Mouse (Mus musculus) forelimb bud, embryonic 11.5 days (tissue): ENCODE measurements around the gene Il16.

Experiments used
- DNase-seq: peaks from one replicate; pipeline ENCODE4 v3.0.0-alpha.2; 2012; ENCODE audit warnings: low read depth, low spot score

The Il16 gene

DNA sequence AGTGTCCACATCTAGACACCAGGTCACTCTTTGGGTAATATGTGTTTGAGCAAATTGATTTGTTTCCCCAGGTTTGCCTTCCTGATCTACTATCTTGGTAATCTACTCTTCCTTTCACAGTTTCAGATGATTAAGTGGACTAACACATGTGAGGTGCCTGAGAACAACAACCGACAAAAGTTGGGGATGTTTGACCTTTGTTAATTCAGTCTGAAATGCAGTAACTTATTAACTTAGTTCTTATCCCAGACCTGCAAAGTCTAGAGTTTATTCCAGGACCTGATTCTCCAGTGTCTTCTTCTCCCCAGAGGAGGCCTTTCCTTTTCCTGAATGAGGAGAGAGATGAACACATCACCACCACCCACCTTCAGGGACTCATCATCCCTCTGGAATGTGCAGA is 133.6 kb downstream of the Il16 start:
- no peak for DNase-seq

DNA sequence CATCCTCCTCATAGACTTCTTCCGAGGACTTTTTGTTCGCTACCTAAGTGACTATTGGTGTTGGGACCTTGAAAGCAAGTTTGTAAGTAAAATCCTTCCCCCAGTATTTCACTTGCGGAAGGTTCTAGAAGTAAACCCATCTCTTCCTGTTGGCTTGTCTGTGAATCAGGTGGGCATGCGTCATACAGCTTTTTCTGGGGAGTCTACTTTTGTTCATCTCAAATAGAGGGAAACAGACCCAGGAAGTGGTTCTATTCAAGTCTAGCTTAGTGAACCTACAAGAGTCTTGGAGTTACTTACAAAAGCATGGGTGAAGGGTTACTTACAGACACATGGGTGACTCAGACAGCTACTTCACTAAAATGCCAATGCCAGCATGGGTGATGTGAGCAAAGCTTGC is 135.6 kb downstream of the Il16 start:
- no peak for DNase-seq

DNA sequence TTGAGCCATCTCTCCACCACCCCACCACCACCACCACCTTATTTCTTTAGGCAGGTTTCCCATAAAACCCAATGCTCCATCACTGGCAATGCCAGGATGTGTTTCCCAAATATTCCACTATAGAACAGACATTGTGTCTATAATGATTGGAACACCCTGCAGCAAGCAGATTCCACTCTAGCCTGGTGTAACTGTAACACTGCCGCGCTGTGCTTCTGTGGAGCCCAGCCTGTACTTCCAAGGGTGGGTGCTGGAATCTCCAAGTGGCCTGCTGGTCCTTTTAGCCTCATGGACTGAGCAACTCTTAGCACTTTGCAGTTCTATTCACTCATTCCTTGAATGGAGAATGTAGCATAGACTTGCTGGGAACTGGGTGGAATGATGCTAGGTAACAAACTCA is 138.7 kb downstream of the Il16 start:
- no peak for DNase-seq

DNA sequence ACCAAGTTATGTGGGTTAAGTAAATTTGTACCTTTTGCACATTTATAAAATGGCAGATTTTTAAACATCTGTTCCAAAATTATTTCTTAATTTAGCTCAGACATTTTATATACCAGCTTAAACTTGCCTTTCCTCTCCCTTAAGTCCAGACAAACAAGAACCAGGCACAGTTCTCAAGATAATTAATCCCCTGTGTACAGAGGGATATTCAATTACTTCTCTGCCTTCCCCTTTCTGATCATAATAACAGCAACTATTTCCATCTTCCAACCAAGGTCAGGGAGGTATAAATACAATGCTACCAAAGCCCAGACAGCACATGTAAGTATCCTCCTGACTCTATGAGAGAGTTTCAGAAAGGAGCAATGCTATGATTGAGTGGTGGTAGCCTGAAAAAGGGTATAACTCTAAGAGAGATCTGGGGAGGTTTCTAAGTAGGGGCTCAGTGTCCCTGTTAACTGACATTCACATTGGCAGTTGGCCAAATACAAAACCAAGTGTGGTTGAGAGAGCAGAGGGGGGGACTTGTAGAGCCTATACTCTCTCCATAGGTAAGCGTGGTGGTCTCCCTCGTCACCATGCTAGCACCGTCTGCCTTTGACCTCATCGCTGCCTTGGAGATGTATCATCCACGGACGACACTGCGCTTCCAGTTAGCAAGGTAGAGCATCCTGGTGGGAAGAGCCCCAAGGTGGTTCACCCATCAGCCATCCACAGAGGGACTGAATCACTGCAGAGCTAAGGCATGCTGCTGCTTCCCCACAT is 141.2 kb downstream of the Il16 start:
- no peak for DNase-seq

DNA sequence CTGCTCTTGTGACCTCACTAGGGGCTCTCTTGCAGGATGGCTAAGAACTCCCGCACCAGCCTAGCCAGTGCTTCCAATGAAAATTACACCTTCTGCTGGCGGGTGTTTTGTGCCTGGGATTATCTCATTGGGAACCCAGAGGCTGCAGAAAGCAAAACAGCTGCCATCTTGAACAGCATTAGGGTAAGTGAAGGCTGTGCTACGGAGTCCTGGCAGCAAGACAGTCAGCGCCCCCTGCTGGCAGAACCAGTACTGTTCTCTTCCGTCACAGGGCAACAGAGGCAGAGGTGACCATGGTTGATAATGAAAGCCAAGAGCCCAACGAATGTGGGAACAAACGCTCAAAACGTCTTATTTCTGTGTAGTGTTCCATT is 145.6 kb downstream of the Il16 start:
- DNase-seq = peak; percentile 33

DNA sequence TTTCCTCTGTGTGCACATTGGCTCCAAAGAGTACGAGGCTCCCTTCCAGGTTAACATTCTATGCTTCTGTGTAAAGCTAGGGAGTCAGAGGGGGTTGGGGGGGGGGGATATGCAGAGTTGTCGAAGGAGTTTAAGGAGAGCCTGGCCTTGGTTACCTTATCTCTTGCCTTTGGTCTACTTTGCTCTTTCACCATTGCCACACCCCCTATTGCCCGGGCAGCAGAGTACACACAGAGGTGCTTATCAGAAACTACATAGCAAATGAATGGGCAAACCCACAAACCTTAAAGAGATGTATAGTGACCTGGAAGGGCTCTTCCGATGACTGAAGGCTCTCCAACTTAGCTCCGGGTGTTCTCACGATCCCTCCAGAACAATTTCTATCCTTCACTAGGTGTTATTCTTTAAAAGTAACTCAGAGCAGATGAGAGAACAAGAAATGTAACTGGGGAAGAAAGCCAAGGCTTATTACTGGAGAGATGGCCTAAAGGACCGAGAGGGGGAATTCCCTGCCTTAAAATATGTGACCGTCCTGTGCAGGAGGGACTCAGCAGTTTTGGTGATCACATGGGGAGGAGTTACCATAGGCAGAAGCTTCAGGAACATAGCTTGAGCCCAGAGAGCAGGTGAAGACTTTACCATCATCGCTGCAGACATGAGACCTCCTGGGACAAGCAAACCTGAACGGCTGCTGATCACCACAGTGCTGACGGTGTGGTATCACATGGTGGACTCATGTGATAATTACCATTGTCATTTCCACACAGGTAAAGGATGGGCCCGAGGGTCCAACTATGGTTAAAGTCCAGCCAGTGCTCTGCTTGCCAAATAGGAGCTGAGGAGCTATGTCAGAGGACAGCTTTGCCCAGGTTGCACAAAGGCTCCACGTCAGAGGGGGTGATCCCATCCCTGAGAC is 146.3 kb downstream of the Il16 start:
- no peak for DNase-seq

DNA sequence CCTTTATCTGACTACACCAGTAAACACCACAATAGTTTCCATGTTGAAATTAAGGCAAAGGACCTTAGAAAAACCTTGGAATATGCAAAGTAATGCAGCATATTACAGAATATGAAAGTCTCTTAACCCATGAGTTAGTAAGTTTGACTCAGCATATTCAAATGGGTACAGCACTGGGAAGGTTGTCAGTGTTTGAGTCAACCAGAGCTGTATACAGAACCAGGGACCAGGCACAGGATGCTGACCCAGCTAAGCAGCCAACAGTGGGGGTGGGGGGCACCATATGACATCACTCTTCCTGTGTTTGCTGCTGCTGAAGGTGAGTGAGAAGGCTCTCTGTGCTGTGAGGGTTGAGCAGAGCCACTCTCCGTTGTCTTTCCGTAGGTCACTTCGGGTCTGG is 148.5 kb downstream of the Il16 start:
- no peak for DNase-seq

DNA sequence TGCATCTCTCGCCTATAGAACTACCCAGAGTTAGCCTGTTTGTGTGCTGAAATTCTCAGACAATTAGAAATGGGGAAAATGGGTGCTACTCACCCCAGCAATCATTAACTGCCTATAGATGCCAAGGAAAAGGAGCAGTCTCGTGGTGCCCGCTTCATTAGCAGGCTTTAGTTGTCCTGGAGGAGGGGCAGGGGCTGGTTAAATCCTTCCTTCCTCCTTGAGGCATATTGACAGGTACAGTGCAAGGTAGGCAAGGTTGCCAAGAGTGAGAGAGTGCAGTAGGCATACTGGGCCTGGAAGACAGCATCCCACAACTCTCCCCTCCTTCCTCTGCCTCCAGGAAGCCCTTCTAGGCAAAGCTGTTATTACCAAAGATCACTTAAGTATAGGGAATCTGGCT is 151.5 kb downstream of the Il16 start:
- DNase-seq = no peak
